Mouse (Mus musculus) cerebellum, adult 9-11 months (tissue): ENCODE measurements around the gene Fgf11.
A peak's percentile ranks its signal among the peaks of the same experiment; 100 is the strongest.

ENCODE experiments used
- DNase-seq: peaks from one replicate; pipeline ENCODE4 v3.0.0; 2022

Gene Fgf11

DNA sequence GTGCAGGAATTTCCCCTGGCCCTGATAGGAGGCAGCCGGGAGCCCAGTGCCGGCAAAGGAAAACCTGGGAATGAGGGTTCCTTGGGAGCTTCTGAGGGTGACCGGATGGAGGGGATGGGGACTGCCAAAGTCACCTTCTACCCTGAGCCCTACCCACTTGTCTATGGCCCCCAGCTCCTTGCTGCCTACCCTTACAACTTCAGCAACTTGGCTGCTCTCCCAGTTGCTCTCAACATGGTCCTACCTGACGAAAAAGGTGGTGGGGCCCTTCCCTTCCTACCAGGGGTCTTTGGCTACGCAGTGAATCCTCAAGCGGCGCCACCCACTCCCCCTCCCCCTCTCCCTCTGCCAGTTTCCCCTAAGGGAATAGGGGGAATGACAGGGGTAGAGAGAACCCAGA, 22.7 kb downstream of the Fgf11 start:
- peak; percentile 49 for DNase-seq

DNA sequence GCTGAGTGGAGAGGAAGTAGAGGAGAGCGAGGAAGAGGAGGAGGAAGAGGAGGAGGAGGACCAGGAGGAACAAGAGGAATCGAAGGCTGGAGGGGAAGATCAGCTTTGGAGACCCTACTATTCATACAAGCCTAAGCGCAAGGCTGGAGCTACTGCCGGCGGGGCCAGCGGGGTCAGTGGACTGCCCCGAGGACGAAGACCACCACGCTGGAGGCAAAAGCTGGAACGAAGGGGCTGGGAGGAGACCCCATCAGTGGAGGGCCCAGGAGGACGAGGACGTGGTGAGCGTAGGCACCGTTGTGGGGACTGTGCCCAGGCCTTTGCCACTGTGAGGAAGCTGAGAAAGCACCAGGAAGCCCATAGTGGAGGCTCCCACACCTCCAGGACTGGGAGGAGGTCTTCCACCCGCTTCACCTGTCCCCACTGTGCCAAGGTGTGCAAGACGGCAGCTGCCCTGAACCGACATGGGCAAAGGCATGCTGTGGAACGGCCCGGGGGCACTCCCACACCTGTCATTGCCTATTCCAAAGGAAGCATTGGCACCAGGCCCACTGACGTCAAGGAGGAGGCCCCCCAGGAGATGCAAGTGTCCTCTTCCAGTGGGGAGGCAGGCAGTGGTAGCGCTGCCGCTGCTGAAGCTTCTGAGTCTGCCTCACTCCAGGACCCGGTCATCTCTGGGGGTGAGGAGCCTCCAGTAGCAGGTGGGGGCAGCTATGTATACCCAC, 23.2 kb downstream of the Fgf11 start:
- peak; percentile 65 for DNase-seq

- DNase-seq: no peak
These were observed 24.0 kb downstream of the Fgf11 start for GRCm38 (mm10) chr11:69777504-69778257.

DNA sequence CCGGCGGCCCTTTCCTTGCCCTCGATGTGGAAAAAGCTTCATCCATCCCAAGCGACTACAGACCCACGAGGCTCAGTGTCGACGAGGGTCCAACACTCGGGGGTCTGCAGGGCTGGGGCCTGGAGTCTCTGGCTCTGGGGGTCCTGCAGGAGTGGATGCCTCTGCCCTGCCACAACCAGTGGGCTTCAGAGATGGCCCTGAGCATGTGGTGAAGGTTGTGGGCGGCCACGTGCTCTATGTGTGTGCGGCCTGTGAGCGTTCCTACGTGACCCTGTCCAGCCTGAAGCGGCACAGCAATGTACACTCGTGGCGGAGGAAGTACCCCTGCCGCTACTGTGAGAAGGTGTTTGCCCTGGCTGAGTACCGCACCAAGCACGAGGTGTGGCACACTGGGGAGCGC, 25.2 kb downstream of the Fgf11 start:
- DNase-seq: no peak

DNA sequence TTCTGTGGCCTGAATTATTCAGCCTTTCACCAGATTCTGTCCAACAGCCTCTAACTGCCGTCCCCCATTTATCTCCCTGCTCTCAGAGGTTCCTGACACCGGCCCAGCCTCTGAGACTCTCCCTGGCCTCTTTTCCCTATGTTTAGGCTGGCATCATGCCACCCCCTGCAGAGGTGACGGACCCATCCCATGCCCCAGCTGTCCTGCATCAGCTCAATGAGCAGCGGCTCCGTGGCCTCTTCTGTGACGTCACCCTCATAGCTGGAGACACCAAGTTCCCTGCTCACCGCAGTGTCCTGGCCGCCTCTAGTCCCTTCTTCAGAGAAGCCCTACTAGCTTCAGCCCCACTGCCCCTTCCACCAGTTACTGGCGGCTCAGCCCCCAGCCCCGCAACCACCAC, 25.9 kb downstream of the Fgf11 start:
- DNase-seq: peak; percentile 49

GRCm38 (mm10) chr11:69774961-69775360, 26.7 kb downstream of the Fgf11 start:
- no peak for DNase-seq

GRCm38 (mm10) chr11:69767625-69767909, 34.1 kb downstream of the Fgf11 start:
- no peak for DNase-seq

DNA sequence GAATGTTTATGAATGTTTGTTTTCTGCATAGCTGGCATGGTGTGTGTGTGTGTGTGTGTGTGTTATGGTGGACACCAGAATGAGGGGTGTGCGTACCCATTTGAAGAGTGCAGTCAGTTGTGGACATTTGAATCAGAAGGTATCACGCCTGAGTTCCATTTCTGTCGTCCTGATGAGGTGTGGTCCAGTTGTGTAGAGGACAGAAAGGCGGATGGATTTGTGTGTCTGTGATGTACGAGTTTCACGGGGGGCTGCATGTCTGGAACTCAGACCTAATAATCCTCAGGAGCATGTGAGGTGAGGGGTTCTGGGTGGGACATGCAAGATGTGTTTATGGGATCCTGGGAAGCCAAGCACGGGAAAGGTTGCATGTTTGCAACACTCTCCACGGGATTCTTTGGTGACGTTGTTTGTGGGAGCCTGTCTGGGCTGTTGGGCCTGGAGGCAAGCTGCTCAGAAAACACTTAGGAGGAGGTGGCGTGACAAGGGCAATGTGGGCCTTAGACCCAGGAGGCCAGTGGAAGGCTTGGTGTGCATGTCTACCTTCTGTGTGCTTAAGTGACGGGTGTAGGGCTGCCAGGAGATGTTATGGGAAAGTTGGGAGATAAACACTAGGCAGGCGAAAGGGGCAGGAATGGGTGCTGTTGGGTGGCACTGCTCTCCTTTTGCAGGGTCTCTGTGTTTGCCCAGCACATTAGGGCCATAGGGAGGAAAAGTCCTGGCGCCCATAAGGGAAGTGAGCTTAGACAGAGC, 34.6 kb downstream of the Fgf11 start:
- peak; percentile 61 for DNase-seq

GRCm38 (mm10) chr11:69766126-69766609, 35.5 kb downstream of the Fgf11 start:
- peak; percentile 85 for DNase-seq

DNA sequence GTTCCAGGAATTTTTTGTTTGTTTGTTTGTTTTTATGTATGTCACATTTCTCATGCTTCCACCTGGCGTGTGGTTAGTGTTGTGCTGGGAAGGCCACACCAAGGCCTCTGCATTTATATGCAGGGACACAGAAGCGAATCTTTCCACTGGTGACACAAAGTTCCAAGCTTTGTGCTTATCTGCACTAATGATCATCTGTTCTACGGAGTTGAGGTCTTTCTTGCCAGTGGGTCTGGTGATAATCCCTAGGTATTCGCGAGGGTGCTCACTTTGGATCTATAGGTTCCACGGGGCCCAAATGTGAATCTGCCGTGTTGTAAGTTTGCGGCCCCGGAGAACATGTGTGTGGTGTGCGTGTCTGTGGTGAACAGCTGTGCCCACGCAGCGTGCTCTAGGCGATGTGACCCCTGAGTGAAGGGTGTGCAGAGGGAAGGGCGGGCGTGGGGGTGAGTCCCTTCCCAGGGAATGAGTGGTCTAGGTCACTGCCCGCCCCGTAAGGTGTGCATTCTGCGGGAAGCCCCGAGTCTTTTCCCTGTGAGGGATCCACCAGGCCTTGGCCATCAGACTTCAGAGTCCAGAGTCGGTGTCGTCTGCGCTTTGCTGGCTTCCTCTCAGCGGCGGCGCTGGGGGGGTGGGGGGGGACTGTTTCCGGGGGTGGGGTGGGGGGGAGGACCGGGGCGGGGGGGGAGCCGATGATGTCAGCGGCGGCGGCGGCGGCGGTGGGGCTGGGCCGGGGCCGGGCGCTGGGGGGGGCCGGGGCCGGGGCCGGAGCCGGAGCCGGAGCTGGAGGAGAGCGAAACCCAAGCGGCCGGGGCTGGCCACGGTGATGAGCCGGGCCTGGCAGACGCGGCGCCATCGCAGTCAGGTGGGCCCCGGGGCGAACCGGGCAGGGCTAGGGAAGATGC, 36.2 kb downstream of the Fgf11 start, which contains the start of gene Zbtb4:
TSS of gene Zbtb4 (plus strand) at position 692 of the 905 bp plus-strand sequence.
- DNase-seq: peak; percentile 74

GRCm38 (mm10) chr11:69763551-69763950, 38.1 kb downstream of the Fgf11 start:
- DNase-seq: no peak

DNA sequence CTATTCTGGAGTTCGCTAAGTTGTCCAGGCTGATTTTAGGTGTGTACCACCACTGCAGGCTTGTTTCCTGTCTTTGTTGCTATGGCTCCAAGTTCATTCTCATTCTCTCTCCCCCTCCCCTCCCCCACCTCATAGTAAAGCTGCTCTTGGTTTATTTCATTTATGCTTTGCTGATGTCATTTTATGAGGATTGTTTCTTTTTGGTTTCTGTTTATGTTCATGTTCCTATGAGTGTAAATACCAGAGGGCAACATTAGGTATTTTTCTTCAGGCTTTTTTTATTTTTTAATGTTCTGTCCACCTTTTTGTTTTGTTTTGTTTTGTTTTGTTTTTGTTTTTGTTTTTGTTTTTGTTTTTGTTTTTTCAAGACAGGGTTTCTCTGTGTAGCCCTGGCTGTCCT, 39.8 kb downstream of the Fgf11 start, which contains the start of gene Slc35g3:
TSS of gene Slc35g3 (minus strand) at position 101 of the 400 bp plus-strand sequence.
- no peak for DNase-seq

- DNase-seq: no peak
These were observed 40.8 kb downstream of the Fgf11 start for GRCm38 (mm10) chr11:69760901-69761200.

DNA sequence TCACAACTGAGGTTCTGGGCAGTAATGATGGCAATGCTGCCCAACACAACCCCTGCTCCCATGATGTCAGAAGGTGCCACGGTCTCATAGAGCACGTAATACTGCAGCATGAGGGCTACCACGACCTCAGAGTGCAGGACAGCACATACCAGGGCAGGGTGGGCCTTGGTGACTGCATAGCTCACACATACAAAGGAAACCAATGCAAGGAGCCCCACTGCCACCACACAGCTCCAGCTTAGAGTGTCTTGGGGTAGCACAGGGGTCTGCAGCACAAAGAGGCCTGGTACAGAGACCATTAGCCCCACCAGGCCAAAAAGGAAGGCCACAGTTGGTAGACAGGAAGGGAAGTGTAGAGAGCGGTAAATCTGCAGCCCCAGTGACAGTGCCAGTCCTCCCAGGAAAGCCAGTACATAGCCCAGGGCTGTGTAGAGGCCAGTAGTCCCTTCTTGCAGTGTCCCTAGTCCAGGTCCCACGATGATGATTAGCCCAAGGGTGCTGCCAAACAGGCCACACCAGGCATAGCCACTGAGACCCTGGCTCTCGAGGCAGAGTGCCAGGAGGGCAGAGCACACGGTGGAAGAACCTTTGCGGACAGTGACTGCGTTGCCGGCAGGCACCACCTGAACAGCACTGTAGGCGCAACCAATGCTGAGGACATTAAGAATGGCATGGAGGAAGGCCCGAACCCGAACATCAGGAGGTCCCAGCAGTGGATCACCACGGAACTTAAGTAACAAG, 41.3 kb downstream of the Fgf11 start:
- peak; percentile 74 for DNase-seq

- peak; percentile 94 for DNase-seq
These were observed 42.5 kb downstream of the Fgf11 start for GRCm38 (mm10) chr11:69758971-69759721.

GRCm38 (mm10) chr11:69758478-69758970, 43.1 kb downstream of the Fgf11 start, which contains the start of gene Polr2a:
TSS of gene Polr2a (minus strand) at chr11:69758637.
- peak; percentile 98 for DNase-seq

DNA sequence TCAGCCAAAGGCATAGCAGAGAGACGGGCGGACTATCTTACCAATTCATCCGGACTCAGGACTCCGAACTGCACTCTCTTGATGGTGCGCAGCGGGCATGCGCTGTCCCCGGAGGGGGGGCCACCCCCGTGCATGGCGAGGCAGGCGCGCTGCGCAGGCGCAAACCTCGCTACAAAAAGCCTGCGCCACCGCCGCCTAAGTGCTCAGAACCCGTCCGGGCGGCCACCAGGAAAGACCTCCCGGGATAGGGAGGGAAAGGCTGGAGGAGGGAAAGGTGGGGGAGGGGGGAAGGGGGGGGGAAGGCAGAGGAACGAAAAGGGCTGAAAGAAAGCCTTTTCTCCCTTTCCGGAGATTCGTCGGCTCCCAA, 43.6 kb downstream of the Fgf11 start:
- DNase-seq: peak; percentile 97

- DNase-seq: no peak
These were observed 44.2 kb downstream of the Fgf11 start for GRCm38 (mm10) chr11:69757303-69758089.

DNA sequence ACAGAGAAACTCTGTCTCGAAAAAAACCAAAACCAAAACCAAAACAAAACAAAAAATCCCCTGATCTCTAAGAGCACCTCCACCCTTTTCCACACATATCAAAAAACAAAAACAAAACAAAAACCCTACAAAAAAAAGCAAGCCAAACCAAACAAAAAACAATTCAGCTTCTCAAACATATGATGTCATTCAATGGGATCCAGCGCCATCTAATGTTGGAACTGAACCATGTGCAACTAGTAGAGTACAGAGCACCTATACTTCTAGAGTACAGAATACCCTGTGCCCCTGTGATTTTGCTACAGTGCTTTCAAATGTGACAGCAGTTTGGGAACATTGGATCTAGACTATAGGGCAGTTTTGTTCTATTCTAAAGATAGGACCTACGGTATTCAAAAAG, 47.0 kb downstream of the Fgf11 start:
- DNase-seq: peak; percentile 57

GRCm38 (mm10) chr11:69754233-69754632, 47.4 kb downstream of the Fgf11 start:
- DNase-seq: no peak
